Mouse (Mus musculus) layer of hippocampus, adult 11-12 months (tissue): ENCODE data around the gene Srek1ip1.
A peak's percentile ranks its signal among the peaks of the same experiment; 100 is the strongest.

Experiments used
- DNase-seq: peaks from one replicate; pipeline ENCODE4 v3.0.0; 2022; ENCODE audit warnings: low spot score

Srek1ip1 gene

GRCm38 (mm10) chr13:104792184-104792583, at the start of gene Srek1ip1:
Gene Srek1ip1, plus strand, starts transcription at chr13:104792484.
- DNase-seq: no peak

GRCm38 (mm10) chr13:104742866-104743265, 49.4 kb upstream of the Srek1ip1 start:
- DNase-seq: no peak

- DNase-seq: no peak
Observed at GRCm38 (mm10) chr13:104747032-104747431, 45.3 kb upstream of the Srek1ip1 start.

GRCm38 (mm10) chr13:104759381-104759780, 32.9 kb upstream of the Srek1ip1 start:
- DNase-seq: no peak

GRCm38 (mm10) chr13:104762401-104762800, 29.9 kb upstream of the Srek1ip1 start:
- no peak for DNase-seq

- no peak for DNase-seq
Observed at GRCm38 (mm10) chr13:104763193-104763592, 29.1 kb upstream of the Srek1ip1 start.

- no peak for DNase-seq
Observed at GRCm38 (mm10) chr13:104779104-104779670, 13.1 kb upstream of the Srek1ip1 start.

GRCm38 (mm10) chr13:104787260-104787659, 5.0 kb upstream of the Srek1ip1 start:
- no peak for DNase-seq

- DNase-seq: peak; percentile 23
Observed at GRCm38 (mm10) chr13:104789663-104790062, 2.6 kb upstream of the Srek1ip1 start.

GRCm38 (mm10) chr13:104794421-104794820, 2.1 kb downstream of the Srek1ip1 start:
- DNase-seq: no peak

GRCm38 (mm10) chr13:104799067-104799466, 6.8 kb downstream of the Srek1ip1 start:
- no peak for DNase-seq

- DNase-seq: no peak
Observed at GRCm38 (mm10) chr13:104799566-104800182, 7.4 kb downstream of the Srek1ip1 start.

GRCm38 (mm10) chr13:104805681-104806080, 13.4 kb downstream of the Srek1ip1 start:
- peak; percentile 22 for DNase-seq

GRCm38 (mm10) chr13:104816270-104816634, 24.0 kb downstream of the Srek1ip1 start:
- no peak for DNase-seq

GRCm38 (mm10) chr13:104816635-104817571, 24.6 kb downstream of the Srek1ip1 start, which contains the start of gene Cwc27:
Gene Cwc27, minus strand, starts transcription at chr13:104817142.
- peak; percentile 81 for DNase-seq

GRCm38 (mm10) chr13:104817696-104818095, 25.4 kb downstream of the Srek1ip1 start:
- no peak for DNase-seq

- DNase-seq: no peak
Observed at GRCm38 (mm10) chr13:104821192-104821591, 28.9 kb downstream of the Srek1ip1 start.

- no peak for DNase-seq
Observed at GRCm38 (mm10) chr13:104821908-104822307, 29.6 kb downstream of the Srek1ip1 start.

GRCm38 (mm10) chr13:104822411-104822838, 30.1 kb downstream of the Srek1ip1 start:
- DNase-seq: no peak

GRCm38 (mm10) chr13:104825470-104825869, 33.2 kb downstream of the Srek1ip1 start:
- DNase-seq: no peak

- DNase-seq: no peak
Observed at GRCm38 (mm10) chr13:104832811-104833210, 40.5 kb downstream of the Srek1ip1 start.

- no peak for DNase-seq
Observed at GRCm38 (mm10) chr13:104837628-104838027, 45.3 kb downstream of the Srek1ip1 start.

GRCm38 (mm10) chr13:104841937-104842336, 49.7 kb downstream of the Srek1ip1 start:
- DNase-seq: no peak
